Mouse (Mus musculus) lung, embryonic 14.5 days (tissue): ENCODE results near the gene Olfr1191-ps1. TPM values are rescaled to one million over a fixed set of nuclear protein-coding genes. Genes with fewer than 3 reads are reported as not detected.
"Not testable (repeated sequence)": the region's sequence is repeated elsewhere in the genome, so short reads cannot be mapped to it uniquely, and the experiment has no call there.

Source experiments
- ATAC-seq: fragments of 200-750 bp; cut with Nextera tagmentation; 2 replicates; pipeline ENCODE4 v1.8.0; 2017; ENCODE audit warnings: mild to moderate bottlenecking, moderate TSS enrichment, moderate library complexity; ENCODE audit not compliant: insufficient read depth
- DNase-seq: peaks from one replicate; pipeline ENCODE4 v3.0.0-alpha.2; 2015
- H3K27ac ChIP-seq: fragments of 300-500 bp; sonication (generic); 2 replicates; pipeline ENCODE4 v1.5.1; 2014; ENCODE audit warnings: low read depth, mild to moderate bottlenecking, moderate library complexity
- H3K27me3 ChIP-seq: fragments of 300-500 bp; sonication (generic); 2 replicates; pipeline ENCODE4 v1.6.1; 2014; ENCODE audit warnings: low read length, control low read depth; ENCODE audit not compliant: insufficient read depth
- H3K36me3 ChIP-seq: fragments of 300-500 bp; sonication (generic); 2 replicates; pipeline ENCODE4 v1.6.1; 2014; ENCODE audit warnings: control low read depth; ENCODE audit not compliant: insufficient read depth
- H3K4me1 ChIP-seq: fragments of 300-500 bp; sonication (generic); 2 replicates; pipeline ENCODE4 v1.6.1; 2014; ENCODE audit warnings: antibody characterized with exemption, control low read depth; ENCODE audit not compliant: insufficient read depth
- H3K4me2 ChIP-seq: fragments of 300-500 bp; sonication (generic); 2 replicates; pipeline ENCODE4 v1.6.1; 2014; ENCODE audit warnings: mild to moderate bottlenecking
- H3K4me3 ChIP-seq: fragments of 300-500 bp; sonication (generic); 2 replicates; pipeline ENCODE4 v1.5.1; 2014; ENCODE audit warnings: low read depth, low read length
- H3K9ac ChIP-seq: fragments of 300-500 bp; sonication (generic); 2 replicates; pipeline ENCODE4 v1.6.1; 2014
- H3K9me3 ChIP-seq: fragments of 300-500 bp; sonication (generic); 2 replicates; pipeline ENCODE4 v1.6.1; 2016; ENCODE audit warnings: low read depth, low read length, control low read depth
- CTCF ChIP-seq: IDR thresholded peaks from 2 replicates; pipeline ENCODE4 v1.5.1; 2016; ENCODE audit warnings: antibody characterized with exemption, low read depth
- WGBS: fragments of 180-500 bp; shearing (Covaris S2); extraction: QIAGEN DNeasy Blood & Tissue Kit; methylation state at CpG from one replicate; pipeline ENCODE4 v1.1.7; 2014; 5-methylcytosine and 5-hydroxymethylcytosine counted together
- polyA plus RNA-seq: library from polyadenylated mRNA; unstranded; fragments of >200 nt; fragmentation: Nextera tagmentation; extraction: Ambion mirVana; gene quantifications from 2 replicates; pipeline ENCODE4 v1.2.1, GENCODE M21; 2014

Gene Olfr1191-ps1
- polyA plus RNA-seq: not detected in 2 replicates

DNA sequence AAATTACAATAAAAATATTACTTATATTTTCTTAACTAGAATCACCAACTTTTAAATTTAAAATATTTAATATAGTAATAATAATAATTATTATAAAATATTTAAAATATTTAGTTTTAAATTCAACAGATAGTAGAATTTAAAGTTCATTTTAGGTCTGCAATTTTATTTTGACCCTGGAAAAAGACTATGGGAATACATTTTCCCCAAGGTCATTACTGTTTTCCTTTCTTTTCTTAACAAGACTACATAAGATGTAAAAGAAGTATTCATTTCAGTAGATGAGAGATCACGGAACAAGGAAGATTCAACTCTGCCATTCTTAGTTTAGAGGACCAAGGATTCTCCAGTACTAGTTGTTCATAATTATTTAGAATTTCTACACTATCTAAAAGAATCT is at the start of gene Olfr1191-ps1:
Gene Olfr1191-ps1 (plus strand): TSS at position 301 of the 400 bp plus-strand sequence.
- not testable (repeated sequence) for H3K4me3 ChIP-seq, DNase-seq, H3K4me2 ChIP-seq, ATAC-seq, H3K27ac ChIP-seq, H3K9me3 ChIP-seq, H3K27me3 ChIP-seq, H3K4me1 ChIP-seq, H3K9ac ChIP-seq, H3K36me3 ChIP-seq
- WGBS: 83% methylated on average over 1 of the region's 1 CpGs

DNA sequence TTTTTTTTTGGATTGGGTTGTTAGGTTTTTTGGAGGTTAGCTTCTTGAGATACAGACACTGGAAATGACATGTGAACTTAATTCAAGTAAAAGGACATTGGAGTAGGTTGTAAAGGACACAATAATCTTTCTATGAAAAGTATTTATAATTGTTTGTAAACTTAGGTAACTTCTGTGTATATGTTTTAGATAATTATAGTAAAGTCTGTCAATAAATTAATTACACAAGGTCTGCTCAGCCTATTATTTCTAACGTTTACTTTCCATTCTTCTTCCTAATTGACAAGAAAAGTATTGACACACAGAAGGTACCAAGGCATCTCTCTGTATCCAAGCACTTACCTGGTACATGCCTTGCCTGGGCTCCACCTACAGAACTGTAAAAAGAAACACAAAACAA is 7.9 kb downstream of the Olfr1191-ps1 start, which contains the start of gene Olfr1192-ps1:
Gene Olfr1192-ps1 (plus strand): TSS at position 301 of the 400 bp plus-strand sequence.
- H3K9ac ChIP-seq: no peak within 1 kb of the TSS
- H3K4me2 ChIP-seq: no peak within 1 kb of the TSS
- no peaks in the 10 kb centered on the region for H3K9me3 ChIP-seq
- 30% methylated on average over 1 of the region's 1 CpGs for WGBS
- ATAC-seq (no peak), DNase-seq (no peak)
- no peak within 1 kb of the TSS for H3K27ac ChIP-seq
- H3K27me3 ChIP-seq: no peaks in the 10 kb centered on the region
- TF ChIP-seq CTCF: no peak
- no peaks in the 10 kb centered on the region for H3K36me3 ChIP-seq
- no peak within 1 kb of the TSS for H3K4me3 ChIP-seq
- H3K4me1 ChIP-seq: no peaks in the 10 kb centered on the region

DNA sequence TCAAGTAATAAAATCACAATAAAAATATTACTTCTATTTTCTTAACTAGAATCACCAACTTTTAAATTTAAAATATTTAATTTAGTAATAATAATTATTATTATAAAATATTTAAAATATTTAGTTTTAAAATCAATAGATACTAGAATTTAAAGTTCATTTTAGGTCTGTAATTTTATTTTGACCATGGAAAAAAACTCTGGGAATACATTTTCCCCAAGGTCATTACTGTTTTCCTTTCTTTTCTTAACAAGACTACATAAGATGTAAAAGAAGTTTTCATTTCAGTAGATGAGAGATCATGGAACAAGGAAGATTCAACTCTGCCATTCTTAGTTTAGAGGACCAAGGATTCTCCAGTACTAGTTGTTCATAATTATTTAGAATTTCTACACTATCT is 35.0 kb downstream of the Olfr1191-ps1 start, which contains the start of gene Olfr1193:
Gene Olfr1193 (plus strand): TSS at position 301 of the 400 bp plus-strand sequence.
- not testable (repeated sequence) for H3K27ac ChIP-seq, H3K9ac ChIP-seq, H3K4me3 ChIP-seq, H3K27me3 ChIP-seq, H3K36me3 ChIP-seq, H3K4me2 ChIP-seq, H3K9me3 ChIP-seq, ATAC-seq, H3K4me1 ChIP-seq, DNase-seq

DNA sequence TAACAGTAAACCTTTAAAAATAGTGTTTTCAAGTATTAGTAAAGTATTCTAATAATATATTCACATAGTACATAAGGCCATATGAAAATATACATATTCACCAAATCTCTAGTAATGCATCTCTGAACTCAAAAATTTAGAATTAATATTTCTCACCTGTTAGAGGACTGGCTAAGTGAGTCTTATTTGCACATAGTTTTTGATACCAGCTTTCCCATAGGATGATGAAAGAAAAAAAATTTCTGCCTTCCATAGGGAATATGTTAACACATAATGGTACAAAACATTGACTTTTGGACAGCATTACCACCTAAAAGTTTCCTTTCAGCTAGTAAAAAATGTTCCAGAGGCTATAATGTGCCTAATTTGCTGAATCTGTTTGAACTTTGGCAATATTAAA is 48.7 kb downstream of the Olfr1191-ps1 start, which contains the start of gene Olfr1195:
Gene Olfr1195 (minus strand): TSS at position 101 of the 400 bp plus-strand sequence.
- Histone ChIP-seq H3K36me3 (no peaks in the 10 kb centered on the region), H3K4me3 (no peak within 1 kb of the TSS), H3K9me3 (no peaks in the 10 kb centered on the region), H3K27ac (no peak within 1 kb of the TSS), H3K9ac (no peak within 1 kb of the TSS), H3K27me3 (no peaks in the 10 kb centered on the region), H3K4me1 (no peaks in the 10 kb centered on the region), H3K4me2 (no peak within 1 kb of the TSS)
- DNase-seq (no peak), ATAC-seq (no peak)
- TF ChIP-seq CTCF: no peak

Other genes with a start within 250 kb of the Olfr1191-ps1 start
- gene Olfr1179, start 234.1 kb upstream of the Olfr1191-ps1 start, polyA plus RNA-seq: not detected in 2 replicates
- not detected in 2 replicates for gene Olfr1180, start 221.4 kb upstream of the Olfr1191-ps1 start, polyA plus RNA-seq
- gene Olfr1181, start 214.4 kb upstream of the Olfr1191-ps1 start, polyA plus RNA-seq: not detected in 2 replicates
- not detected in 2 replicates for gene Gm13757, start 191.4 kb upstream of the Olfr1191-ps1 start, polyA plus RNA-seq
- not detected in 2 replicates for gene Olfr1183, start 185.7 kb upstream of the Olfr1191-ps1 start, polyA plus RNA-seq
- gene Olfr1184, start 156.9 kb upstream of the Olfr1191-ps1 start, polyA plus RNA-seq: not detected in 2 replicates
- gene Olfr1185-ps1, start 147.2 kb upstream of the Olfr1191-ps1 start, polyA plus RNA-seq: not detected in 2 replicates
- not detected in 2 replicates for gene Olfr1186, start 122.0 kb upstream of the Olfr1191-ps1 start, polyA plus RNA-seq
- not detected in 2 replicates for gene Olfr1188, start 83.6 kb upstream of the Olfr1191-ps1 start, polyA plus RNA-seq
- gene Olfr1189, start 54.1 kb upstream of the Olfr1191-ps1 start, polyA plus RNA-seq: not detected in 2 replicates
- gene Olfr1192-ps1, start 8.0 kb downstream of the Olfr1191-ps1 start, polyA plus RNA-seq: not detected in 2 replicates
- gene Olfr1193, start 35.1 kb downstream of the Olfr1191-ps1 start, polyA plus RNA-seq: not detected in 2 replicates
- gene Olfr1195, start 48.6 kb downstream of the Olfr1191-ps1 start, polyA plus RNA-seq: not detected in 2 replicates
- not detected in 2 replicates for gene Olfr1196, start 64.1 kb downstream of the Olfr1191-ps1 start, polyA plus RNA-seq
- not detected in 2 replicates for gene Olfr1197, start 91.8 kb downstream of the Olfr1191-ps1 start, polyA plus RNA-seq
- gene Olfr1198, start 110.8 kb downstream of the Olfr1191-ps1 start, polyA plus RNA-seq: not detected in 2 replicates
- gene Olfr1199, start 119.9 kb downstream of the Olfr1191-ps1 start, polyA plus RNA-seq: not detected in 2 replicates
- gene Olfr1200, start 129.9 kb downstream of the Olfr1191-ps1 start, polyA plus RNA-seq: not detected in 2 replicates
- gene Olfr1201, start 152.5 kb downstream of the Olfr1191-ps1 start, polyA plus RNA-seq: not detected in 2 replicates
- gene Olfr1202, start 174.0 kb downstream of the Olfr1191-ps1 start, polyA plus RNA-seq: not detected in 2 replicates
- not detected in 2 replicates for gene Olfr1205, start 189.2 kb downstream of the Olfr1191-ps1 start, polyA plus RNA-seq
- not detected in 2 replicates for gene Olfr1204, start 208.8 kb downstream of the Olfr1191-ps1 start, polyA plus RNA-seq
- gene Olfr1206, start 222.7 kb downstream of the Olfr1191-ps1 start, polyA plus RNA-seq: not detected in 2 replicates